Mouse (Mus musculus): ENCODE data around the gene Tgm5. TPM values are rescaled to one million over a fixed set of nuclear protein-coding genes. Genes with fewer than 3 reads are reported as not detected.

The Tgm5 gene
- polyA plus RNA-seq, 1 experiment: 1.1 TPM

- 58% methylated on average over 4 of the region's 4 CpGs for WGBS
- no peaks in the 10 kb centered on the region for H3K4me1 ChIP-seq (ENCODE audit: control insufficient read depth, insufficient read depth, low read length)
- no peak overlapping the region for H3K4me3 ChIP-seq (replicated peaks; ENCODE audit: extremely low read depth, low read depth, low read length)
- TF ChIP-seq POLR2A (IDR thresholded peaks at IDR 0.05; ENCODE audit: borderline replicate concordance, extremely low read depth, low read depth, low read length): no peak
- no peak for TF ChIP-seq CTCF (IDR thresholded peaks at IDR 0.05; ENCODE audit: insufficient read depth, low read length)
- DNase-seq: no peak
Measured at GRCm38 (mm10) chr2:121089751-121090150, 4.1 kb upstream of the Tgm5 start.

DNA sequence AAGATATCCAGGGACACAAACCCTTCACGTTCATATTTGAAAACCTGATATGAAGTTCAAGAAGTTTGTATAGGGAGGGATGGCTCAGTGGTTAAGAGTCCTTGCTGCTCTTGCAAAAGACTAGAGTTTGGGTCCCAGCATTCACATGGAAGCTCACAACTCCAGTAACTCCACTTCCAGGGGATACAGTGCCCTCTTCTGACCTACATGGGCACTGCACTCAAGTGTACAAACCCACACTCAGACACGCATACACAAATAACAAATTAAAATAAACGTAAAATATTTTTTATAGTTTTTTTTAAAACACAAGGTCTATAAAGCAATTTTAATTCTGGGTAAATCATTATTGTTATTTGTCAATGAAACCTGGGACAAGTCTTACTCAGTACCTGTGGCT, 2.9 kb upstream of the Tgm5 start:
- Histone ChIP-seq H3K4me1 (ENCODE audit: control insufficient read depth, insufficient read depth, low read length) (no peaks in the 10 kb centered on the region), H3K4me3 (replicated peaks; ENCODE audit: extremely low read depth, low read depth, low read length) (no peak overlapping the region)
- no peak for DNase-seq
- TF ChIP-seq POLR2A (IDR thresholded peaks at IDR 0.05; ENCODE audit: borderline replicate concordance, extremely low read depth, low read depth, low read length) (no peak), CTCF (IDR thresholded peaks at IDR 0.05; ENCODE audit: insufficient read depth, low read length) (no peak)
- WGBS: 82% methylated on average over 3 of the region's 3 CpGs

DNA sequence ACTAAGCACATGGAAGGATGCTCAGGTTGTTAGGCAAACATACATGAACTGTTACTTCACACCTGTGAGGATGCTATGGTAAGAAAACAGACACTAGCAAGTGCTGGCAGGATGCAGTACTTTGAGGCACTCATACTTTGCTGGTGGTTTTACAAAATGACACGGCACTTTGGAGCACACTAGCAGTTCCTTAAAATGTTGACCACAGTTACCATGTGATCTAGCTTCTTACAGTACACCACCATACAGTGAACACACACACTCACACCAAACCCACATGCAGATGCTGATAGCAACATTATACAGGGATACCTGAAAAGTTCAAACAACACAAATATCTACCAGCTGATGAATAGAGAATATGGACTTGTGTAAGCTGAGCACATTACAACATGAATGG, 3.0 kb downstream of the Tgm5 start:
- WGBS: 73% methylated on average over 1 of the region's 1 CpGs
- H3K4me1 ChIP-seq (ENCODE audit: control insufficient read depth, insufficient read depth, low read length): no peaks in the 10 kb centered on the region
- no peak overlapping the region for H3K4me3 ChIP-seq (replicated peaks; ENCODE audit: extremely low read depth, low read depth, low read length)
- DNase-seq: no peak
- no peak for TF ChIP-seq CTCF (IDR thresholded peaks at IDR 0.05; ENCODE audit: insufficient read depth, low read length)
- no peak for TF ChIP-seq POLR2A (IDR thresholded peaks at IDR 0.05; ENCODE audit: borderline replicate concordance, extremely low read depth, low read depth, low read length)

DNA sequence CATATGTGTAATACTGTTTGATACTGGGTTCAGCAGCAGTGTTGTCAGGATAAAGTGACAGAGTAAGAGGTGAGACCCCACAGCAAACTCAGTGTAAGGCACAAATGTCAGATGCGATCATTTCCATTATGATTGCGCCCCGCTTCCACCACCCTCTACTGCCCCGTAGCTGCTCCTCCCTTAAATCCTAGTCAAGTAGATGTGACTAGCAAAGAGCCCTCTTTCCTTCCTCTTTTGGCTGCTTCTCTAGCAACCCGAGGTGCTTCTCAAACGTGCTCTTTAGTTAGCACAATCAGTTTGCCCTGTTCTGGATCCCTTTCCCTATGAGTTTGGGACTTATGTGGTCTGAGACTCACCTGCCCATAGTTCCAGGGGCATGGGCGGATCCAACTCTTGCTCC, 10.9 kb downstream of the Tgm5 start:
- 68% methylated on average over 7 of the region's 7 CpGs for WGBS
- H3K4me1 ChIP-seq (ENCODE audit: control insufficient read depth, insufficient read depth, low read length): no peaks in the 10 kb centered on the region; the same call in 1 of the 2 replicates
- DNase-seq: no peak
- TF ChIP-seq POLR2A (IDR thresholded peaks at IDR 0.05; ENCODE audit: borderline replicate concordance, extremely low read depth, low read depth, low read length) (no peak), CTCF (IDR thresholded peaks at IDR 0.05; ENCODE audit: insufficient read depth, low read length) (no peak)
- no peak overlapping the region for H3K4me3 ChIP-seq (replicated peaks; ENCODE audit: extremely low read depth, low read depth, low read length)

DNA sequence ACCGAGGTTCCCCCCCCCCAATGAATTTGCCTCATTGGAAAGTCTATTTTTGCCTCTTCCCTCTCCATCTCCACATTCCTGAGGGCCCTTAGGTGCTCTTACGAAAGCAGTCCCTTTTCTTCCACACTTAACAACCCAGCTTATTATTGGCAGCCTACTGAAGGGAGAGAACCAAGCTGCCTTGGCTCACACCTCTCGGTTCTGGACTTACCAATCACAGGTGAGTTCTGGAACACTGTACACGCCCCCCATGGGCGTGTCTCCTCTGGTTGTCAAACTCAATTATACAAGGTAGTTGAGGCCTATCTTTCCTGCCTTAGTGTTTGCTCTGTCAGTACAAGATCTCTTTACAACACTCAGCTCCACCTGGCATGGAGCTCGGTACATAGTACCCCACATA, 13.8 kb downstream of the Tgm5 start:
- Histone ChIP-seq H3K4me3 (replicated peaks; ENCODE audit: extremely low read depth, low read depth, low read length) (no peak overlapping the region), H3K4me1 (ENCODE audit: control insufficient read depth, insufficient read depth, low read length) (no peaks in the 10 kb centered on the region; the same call in 1 of the 2 replicates)
- WGBS: 63% methylated on average over 6 of the region's 6 CpGs
- no peak for TF ChIP-seq POLR2A (IDR thresholded peaks at IDR 0.05; ENCODE audit: borderline replicate concordance, extremely low read depth, low read depth, low read length)
- TF ChIP-seq CTCF (IDR thresholded peaks at IDR 0.05; ENCODE audit: insufficient read depth, low read length): no peak
- DNase-seq: peak; percentile 55

GRCm38 (mm10) chr2:121069506-121069905, 16.1 kb downstream of the Tgm5 start:
- no peak for DNase-seq
- WGBS: 70% methylated on average over 6 of the region's 6 CpGs
- TF ChIP-seq POLR2A (IDR thresholded peaks at IDR 0.05; ENCODE audit: borderline replicate concordance, extremely low read depth, low read depth, low read length) (no peak), CTCF (IDR thresholded peaks at IDR 0.05; ENCODE audit: insufficient read depth, low read length) (no peak)
- H3K4me3 ChIP-seq (replicated peaks; ENCODE audit: extremely low read depth, low read depth, low read length): no peak overlapping the region
- no peaks in the 10 kb centered on the region; the same call in 1 of the 2 replicates for H3K4me1 ChIP-seq (ENCODE audit: control insufficient read depth, insufficient read depth, low read length)

DNA sequence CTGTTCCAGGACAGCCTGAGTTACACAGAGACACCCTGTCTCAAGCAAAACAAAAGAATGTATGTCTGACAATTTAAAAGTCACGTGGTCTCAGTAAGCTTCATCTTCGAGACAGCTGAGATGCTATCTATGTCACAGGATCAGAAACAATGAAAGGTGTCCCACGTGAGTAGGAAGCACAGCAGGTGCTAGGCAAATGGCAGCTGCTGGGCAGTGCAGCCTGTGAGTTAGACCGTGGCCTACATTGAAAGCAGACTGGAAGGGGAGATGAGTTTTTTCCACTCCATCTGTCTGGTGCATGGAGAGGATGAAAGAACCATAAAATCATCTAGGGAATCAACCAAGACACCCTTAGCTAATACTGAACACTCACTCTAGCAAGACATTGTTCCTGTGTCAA, 18.5 kb downstream of the Tgm5 start:
- 54% methylated on average over 4 of the region's 4 CpGs for WGBS
- TF ChIP-seq POLR2A (IDR thresholded peaks at IDR 0.05; ENCODE audit: borderline replicate concordance, extremely low read depth, low read depth, low read length) (no peak), CTCF (IDR thresholded peaks at IDR 0.05; ENCODE audit: insufficient read depth, low read length) (no peak)
- Histone ChIP-seq H3K4me3 (replicated peaks; ENCODE audit: extremely low read depth, low read depth, low read length) (no peak overlapping the region), H3K4me1 (ENCODE audit: control insufficient read depth, insufficient read depth, low read length) (no peaks in the 10 kb centered on the region; the same call in 1 of the 2 replicates)
- DNase-seq: no peak

GRCm38 (mm10) chr2:121061315-121061714, 24.3 kb downstream of the Tgm5 start:
- TF ChIP-seq POLR2A (IDR thresholded peaks at IDR 0.05; ENCODE audit: borderline replicate concordance, extremely low read depth, low read depth, low read length) (no peak), CTCF (IDR thresholded peaks at IDR 0.05; ENCODE audit: insufficient read depth, low read length) (no peak)
- no peaks in the 10 kb centered on the region for H3K4me1 ChIP-seq (ENCODE audit: control insufficient read depth, insufficient read depth, low read length)
- no peak for DNase-seq
- H3K4me3 ChIP-seq (replicated peaks; ENCODE audit: extremely low read depth, low read depth, low read length): no peak overlapping the region
- WGBS: 65% methylated on average over 2 of the region's 2 CpGs

DNA sequence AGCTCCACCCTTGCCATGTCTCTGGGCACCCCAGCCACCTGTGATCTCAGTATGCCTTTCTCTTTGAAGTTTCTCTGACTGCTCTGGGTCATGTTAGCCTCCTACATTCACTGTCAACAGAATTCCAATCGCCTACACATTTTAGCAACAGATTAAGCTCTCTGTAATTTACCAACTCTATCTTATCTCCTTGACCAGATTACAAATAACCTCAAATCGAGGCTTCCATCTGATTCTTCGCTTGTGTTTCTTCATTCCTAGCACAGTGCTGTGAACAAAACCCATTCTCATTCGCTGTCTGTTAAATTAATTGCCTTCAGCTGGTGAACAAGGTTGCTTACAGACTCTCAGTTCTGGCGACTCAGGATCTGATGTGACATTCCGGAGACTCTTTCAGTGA, 27.6 kb downstream of the Tgm5 start:
- WGBS: 58% methylated on average over 6 of the region's 6 CpGs
- DNase-seq: no peak
- H3K4me1 ChIP-seq (ENCODE audit: control insufficient read depth, insufficient read depth, low read length): no peaks in the 10 kb centered on the region
- no peak for TF ChIP-seq CTCF (IDR thresholded peaks at IDR 0.05; ENCODE audit: insufficient read depth, low read length)
- no peak for TF ChIP-seq POLR2A (IDR thresholded peaks at IDR 0.05; ENCODE audit: borderline replicate concordance, extremely low read depth, low read depth, low read length)
- no peak overlapping the region for H3K4me3 ChIP-seq (replicated peaks; ENCODE audit: extremely low read depth, low read depth, low read length)

DNA sequence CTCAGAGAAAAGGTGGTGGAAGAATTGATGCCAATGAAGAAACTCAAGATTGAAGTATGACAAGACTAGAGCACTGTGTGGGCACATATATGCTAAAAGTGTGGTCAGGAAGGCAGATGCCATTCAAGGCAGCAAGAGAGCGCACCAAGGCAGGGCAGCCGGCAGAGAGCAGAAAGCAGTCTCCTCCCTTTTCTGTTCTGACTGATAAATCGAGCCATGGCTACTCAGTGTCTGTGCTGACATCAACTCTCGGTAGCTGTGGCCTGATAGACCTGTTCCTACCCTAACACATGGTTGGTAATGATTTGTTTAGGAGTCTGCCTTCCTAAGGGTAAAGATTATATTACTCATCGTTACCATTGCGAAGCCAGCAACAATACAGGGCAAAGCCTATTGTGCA, 29.7 kb downstream of the Tgm5 start:
- TF ChIP-seq POLR2A (IDR thresholded peaks at IDR 0.05; ENCODE audit: borderline replicate concordance, extremely low read depth, low read depth, low read length) (no peak), CTCF (IDR thresholded peaks at IDR 0.05; ENCODE audit: insufficient read depth, low read length) (no peak)
- H3K4me1 ChIP-seq (ENCODE audit: control insufficient read depth, insufficient read depth, low read length): no peaks in the 10 kb centered on the region
- WGBS: 83% methylated on average over 6 of the region's 6 CpGs
- DNase-seq: no peak
- H3K4me3 ChIP-seq (replicated peaks; ENCODE audit: extremely low read depth, low read depth, low read length): no peak overlapping the region

Data from lung, adult 2 months (tissue).